Mouse (Mus musculus) adrenal gland, adult (tissue): ENCODE results near the gene Myo18a.

Experiments
- DNase-seq, 2 experiments: peaks; one replicate each; pipeline ENCODE4 v3.0.0; 2022 to 2023; ENCODE audit warnings: low spot score in 1 of 2; ENCODE audit not compliant: inconsistent age in 2 of 2

Gene Myo18a

DNA sequence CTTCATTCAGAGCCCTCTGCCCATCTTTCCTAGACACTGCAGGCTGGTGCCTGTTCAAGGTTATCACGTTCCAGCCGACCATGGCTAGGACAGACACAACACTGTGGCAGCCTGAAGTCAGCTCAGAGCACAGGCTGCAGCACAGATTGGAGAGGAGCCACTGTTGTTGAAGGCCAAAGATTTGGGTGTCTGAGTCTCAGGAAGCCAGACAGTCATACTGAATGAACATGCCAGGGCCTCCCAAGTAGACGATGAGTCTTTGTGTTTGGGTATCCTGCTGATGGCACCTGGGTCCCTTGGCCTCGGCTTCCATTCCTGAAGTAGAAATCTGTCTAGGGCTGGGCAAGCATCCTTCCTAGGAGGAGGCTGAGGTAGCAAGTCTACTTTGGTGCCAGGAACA is 69.5 kb downstream of the Myo18a start:
- DNase-seq, result peak in 1 of 2 experiments; percentile 51

DNA sequence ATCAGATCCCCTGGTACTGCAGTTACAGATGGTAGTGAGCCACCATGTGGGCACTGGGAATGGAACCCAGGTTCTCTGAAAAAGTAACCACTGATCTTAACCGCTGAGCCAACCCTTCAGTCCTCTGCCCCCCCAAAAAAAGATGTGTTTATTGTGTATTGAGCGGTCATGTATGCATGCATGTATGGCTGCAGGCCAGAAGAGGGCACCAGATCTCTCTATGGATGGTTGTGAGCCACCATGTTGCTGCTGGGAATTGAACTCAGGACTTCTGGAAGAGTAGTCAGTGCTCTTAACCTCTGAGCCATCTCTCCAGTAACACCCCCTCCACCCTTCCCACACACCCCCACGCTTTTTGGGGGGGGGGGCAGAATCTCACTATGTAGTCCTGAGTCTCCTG is 72.1 kb downstream of the Myo18a start:
- DNase-seq, result no peak

DNA sequence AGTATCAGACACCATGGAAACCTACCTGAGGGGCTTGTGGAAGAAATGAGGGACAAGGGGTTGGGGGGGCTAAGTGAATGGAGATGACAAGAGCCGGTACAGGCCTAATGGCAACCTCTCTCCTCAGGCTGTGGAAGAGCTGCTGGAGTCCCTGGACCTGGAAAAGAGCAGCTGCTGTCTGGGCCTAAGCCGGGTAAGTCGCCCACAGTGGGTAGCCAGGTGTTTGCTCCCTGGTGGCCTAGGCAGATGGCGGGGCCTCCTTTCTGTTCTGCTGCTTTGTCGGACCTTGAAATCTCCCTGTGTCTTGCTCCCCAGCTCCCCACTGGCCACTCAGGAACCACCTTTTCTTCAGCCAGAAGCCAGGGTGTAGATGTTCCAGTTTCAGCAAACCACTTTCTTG is 73.2 kb downstream of the Myo18a start:
- no peak for DNase-seq

DNA sequence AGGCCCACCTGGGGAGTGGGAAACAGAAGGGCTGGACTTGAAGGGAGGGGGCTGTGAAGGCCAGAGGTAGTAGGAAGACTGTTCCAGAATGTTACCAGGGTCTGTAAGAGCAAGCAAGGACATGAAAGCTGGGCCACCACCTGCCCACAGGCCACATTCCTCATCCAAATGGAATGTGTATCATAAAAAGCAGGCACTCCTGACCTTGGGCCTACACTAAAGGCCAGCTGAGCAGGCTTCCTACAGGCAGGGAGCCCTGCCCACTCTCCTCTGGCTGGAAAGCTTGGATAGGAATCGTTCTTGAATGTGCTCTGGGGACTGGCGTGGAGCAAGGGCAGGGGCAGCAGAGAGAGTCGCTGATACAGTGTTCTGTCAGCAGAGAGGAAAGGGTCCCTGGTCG is 73.7 kb downstream of the Myo18a start:
- DNase-seq, result peak; percentile 69 to 82

DNA sequence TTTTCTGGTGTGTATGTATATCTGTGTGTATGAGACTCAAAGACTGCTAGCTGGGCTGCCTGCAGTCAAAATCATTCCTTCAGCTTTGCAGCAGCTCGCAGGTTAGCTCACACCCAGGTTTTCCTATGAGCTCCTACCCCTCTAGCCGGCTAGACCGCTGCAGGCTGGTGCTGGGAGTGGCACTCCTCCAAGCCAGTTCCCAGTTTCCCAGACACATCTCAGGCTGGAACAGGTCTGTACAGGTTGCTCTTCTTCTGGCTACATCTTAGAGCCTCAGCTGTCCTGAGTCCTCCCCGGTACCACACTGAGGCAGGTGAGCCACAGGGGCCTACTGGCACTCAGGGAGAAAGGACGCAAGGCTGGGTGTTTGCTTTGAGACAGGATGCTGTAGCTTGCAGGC is 74.8 kb downstream of the Myo18a start:
- DNase-seq, result no peak

DNA sequence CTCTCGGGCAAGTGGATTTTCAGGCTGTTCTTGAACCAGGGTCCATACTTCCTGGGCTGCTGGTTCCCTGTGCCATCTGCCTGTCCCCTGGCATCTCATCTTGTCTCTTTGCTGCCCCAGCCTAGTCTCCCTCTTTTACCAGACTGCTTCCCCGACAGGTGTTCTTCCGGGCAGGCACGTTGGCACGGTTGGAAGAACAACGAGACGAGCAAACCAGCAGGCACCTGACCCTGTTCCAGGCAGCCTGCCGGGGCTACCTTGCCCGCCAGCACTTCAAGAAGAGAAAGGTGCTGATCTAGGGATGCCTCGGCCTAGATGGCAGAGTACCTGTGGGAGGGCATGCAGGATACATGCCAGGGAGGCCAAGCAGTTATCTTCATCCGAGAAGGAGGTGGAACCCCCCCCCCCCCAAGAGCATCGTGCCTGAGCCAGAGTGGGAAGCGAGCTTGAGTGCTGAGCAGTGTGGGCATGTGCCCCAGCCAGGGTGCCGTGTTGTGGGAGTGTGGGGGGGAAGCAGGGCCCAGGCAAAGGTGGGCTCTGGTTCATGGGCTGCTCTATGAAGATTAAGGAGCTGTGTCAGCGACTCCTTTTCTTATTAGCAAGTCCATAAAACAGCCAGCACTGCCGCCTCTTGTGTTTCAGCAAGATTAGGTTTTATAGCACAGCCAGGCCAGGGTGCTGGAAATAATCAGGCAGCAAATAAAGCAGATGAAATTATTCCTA is 77.6 kb downstream of the Myo18a start:
- no peak for DNase-seq

DNA sequence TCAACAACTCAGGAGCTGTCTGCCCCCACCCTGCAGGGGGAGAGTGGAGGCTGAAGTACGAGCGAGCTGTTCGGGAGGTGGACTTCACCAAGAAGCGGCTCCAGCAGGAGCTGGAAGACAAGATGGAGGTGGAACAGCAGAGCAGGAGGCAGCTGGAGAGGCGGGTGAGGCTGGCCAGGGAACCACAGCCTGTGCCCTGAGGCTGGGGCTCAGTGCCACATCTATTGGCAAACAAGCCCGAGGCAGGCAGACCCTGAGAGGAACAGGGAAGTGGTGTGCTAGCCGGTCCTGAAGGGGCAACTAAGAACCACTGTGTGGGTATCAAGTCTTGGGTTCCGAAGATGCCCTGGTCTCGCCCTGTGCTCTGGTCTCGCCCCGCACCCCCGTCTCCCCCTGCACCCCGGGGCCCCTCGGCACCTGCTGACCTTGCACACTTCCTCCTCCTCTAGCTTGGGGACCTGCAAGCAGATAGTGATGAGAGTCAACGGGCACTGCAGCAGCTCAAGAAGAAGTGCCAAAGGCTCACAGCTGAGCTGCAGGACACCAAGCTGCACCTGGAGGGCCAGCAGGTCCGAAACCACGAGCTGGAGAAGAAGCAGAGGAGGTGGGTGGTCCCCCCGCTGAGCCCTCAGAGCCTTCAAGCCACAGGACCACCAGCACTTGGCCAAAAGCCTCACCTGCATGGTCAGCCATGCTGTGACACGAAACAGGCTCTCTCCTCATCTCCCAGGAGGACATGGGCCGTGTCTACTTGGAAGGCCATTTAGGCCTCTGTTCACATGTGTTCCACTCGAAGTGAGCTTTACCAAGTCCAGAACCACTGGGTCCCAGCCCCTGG is 80.2 kb downstream of the Myo18a start:
- DNase-seq, result no peak

DNA sequence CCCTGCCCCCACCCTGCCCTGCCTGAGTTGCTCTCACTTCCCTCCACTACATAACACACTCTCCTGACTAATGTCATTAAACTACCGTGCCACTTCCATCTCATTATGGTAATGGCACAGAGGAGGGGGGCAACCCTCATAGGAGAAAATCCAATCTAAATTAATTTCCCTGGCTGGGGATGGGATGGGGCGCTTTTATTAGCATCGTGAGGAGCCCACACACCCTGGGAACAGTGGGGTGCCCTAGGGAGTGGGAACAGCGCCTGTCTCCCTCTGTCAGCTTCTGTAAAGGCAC is 80.8 kb downstream of the Myo18a start:
- no peak for DNase-seq

DNA sequence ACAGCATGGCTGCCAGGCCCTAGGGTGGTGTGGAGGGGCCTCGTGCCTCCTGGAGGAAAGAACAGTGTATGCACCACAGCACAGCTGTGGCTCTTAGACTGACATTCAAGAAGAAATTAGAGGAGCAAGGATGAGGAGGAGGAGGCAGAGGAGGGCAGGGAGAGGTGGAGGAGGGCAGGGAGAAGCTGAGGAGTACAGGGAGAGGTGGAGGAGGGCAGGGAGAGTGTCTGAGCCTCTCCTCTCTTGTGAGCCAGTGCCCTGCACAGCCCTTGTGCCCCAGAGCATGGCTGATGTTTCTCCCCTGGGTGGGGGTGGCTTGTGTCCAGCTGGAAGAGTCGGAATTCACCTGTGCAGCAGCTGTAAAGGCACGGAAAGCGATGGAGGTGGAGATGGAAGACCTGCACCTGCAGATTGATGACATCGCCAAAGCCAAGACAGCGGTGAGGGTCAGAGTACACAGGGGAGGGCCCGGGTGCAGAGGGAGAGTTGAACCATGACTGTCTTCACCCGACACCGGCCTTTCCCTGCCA is 84.6 kb downstream of the Myo18a start:
- no peak for DNase-seq

DNA sequence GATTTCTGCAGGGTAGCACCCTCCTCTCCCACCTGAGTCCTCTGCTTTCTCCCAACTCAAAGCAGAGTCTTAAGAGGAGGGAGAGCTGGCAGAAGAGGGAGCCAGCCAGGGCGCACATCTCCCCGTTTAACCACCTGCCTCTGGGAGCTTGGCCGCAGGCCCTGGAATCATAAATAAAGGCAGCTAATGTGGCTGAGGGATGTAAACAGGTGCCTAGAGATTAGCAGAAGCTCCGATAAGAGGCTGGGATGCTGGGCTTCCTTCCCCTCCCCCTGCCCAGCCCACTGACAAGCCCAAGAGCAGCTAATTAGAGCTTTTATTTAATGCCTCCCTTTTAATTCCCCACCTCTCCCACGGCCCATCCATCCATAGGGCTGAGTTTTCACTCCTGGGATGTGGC is 85.1 kb downstream of the Myo18a start:
- no peak for DNase-seq

DNA sequence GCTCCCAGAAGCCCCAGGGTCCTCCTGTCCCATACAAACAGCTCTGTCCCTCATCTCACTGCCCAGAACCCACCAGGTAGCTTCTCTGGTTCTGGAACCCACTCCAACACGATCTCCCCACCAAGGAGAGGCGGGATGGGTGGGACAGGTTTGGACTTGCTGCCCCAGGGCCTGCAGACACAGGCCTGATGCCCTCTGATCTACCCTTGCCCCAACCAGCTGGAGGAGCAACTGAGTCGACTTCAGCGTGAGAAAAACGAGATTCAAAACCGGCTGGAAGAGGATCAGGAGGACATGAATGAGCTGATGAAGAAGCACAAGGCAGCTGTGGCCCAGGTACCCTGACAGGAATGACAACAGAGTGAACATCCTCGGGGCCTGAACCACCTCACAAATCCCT is 86.1 kb downstream of the Myo18a start:
- DNase-seq, result no peak

DNA sequence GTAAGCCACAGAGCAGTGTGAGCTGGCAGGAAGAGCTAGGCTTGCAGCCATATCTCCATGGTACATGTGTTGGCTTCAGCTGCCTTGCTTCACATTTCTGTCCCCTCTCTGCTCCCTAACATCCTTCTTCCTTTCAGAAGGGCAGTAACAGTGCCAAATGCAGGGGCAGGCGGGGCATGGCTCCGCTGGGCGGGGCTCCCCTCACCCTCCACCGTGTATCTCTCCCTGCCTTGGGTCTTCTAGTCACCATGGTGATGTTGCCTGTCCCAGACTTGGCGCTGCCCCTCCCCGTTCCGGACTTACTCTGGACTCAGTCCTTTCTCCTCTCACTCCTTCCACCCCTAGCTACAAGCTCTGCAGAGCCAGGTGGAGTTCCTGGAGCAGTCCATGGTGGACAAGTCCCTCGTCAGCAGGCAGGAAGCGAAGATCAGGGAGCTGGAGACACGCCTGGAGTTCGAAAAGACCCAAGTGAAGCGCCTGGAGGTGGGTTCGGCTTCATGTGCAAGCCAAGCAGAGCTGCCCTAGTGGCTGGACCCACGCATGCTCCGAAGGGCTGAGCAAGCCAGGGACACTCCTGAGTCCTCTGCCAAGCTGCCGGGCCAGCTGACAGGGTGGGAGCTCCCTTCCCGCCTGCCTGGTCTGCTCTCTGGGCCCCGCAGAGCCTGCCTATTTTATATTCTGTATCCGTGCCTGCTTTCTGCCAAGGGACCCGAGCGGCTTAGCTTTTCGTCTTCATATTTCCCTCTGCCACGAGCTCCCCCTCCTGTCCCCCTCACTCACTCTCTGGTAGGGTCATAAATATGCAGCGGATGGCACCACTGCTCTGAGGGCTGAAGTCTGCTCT is 87.6 kb downstream of the Myo18a start:
- DNase-seq, result no peak

DNA sequence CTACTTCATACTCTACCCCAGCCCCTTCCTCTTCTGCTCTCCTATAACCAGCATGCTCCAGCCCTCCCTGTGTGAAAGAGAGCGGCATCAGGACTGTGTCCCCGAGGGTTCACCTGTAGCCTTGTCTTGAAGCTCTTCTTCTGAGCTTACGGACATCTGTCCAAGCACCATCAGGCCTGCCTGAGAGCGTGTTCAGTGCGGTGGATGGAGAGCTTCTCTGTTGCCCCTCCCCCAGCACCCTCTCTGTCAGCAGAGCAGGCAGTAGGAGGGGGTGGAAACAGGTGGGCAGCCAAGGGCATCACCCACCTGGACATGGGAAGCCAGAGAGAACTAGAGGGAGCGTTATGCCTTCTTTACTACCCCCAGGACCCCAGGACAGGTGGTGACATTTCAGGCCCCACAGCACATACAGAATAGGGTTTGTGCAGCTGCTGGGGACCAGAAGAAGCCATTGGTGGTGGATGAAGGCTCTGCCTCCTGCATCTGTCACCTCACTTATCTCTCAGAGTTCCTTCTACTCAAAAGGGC is 88.5 kb downstream of the Myo18a start:
- no peak for DNase-seq

DNA sequence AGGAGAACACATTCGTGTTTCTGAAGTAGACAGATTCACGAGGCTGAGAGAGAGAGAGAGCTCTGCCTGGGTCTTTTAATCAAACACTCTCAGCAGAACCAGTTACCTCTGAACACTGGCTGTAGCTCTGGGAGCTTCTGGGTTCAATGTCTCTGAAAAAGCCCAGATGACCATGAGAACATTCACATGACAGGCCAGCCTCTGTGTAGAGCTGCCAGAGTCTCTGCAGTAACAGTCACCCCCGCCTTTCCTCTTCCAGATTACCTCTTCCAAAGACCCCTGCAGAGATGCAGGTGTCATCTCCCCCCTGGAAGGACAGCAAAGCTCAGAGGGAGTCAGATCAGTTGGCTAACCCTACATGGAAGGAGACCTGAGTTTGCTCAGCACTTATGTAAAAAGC is 89.1 kb downstream of the Myo18a start:
- DNase-seq, result no peak

DNA sequence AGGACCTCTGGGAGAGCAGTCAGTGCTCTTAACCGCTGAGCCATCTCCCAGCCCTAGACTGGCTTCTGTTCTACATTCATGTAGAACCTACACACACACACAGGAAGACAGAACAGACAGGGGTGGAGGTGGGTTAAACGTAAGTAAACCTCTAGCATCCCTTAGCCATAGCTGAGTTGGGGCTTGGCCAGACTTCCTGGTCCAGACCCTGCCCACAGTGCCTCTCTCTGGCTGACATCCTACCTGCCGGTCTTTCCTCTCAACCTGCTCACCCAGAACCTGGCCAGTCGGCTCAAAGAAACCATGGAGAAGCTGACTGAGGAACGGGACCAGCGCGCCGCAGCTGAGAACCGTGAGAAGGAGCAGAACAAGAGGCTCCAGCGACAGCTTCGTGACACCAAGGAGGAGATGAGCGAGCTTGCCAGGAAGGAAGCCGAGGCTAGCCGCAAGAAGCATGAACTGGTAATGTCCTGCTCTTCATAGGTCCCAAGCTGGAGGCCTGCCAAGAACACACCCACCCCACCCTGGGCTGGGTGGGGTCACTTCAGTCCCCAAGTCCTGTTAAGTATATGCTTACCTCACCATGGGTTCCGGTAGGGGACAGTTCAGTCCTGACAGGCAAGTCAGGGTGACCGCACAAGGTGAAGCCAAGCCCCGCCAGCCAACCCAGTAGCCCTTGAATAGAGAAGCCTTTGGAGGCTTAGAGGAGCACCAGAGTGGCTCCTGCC is 90.1 kb downstream of the Myo18a start:
- DNase-seq, result no peak

DNA sequence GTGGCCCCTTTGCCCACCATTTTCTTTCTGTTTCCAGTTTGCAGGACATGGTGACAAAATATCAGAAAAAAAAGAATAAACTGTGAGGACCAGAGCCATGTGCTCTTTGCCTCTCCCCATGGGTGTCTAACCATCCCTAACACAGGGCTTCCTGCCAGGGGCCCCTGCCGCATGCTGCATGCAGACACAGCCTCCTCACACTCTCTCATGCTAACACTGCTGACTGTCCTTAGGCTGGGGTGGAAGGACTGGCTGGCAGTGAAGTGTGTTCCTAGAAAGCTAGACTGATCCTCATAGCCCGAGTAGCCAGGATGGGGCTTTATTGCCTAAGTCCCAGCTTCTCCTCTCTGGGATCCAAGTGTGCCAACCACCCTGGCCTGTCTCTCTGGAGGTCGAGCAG is 91.6 kb downstream of the Myo18a start:
- no peak for DNase-seq

DNA sequence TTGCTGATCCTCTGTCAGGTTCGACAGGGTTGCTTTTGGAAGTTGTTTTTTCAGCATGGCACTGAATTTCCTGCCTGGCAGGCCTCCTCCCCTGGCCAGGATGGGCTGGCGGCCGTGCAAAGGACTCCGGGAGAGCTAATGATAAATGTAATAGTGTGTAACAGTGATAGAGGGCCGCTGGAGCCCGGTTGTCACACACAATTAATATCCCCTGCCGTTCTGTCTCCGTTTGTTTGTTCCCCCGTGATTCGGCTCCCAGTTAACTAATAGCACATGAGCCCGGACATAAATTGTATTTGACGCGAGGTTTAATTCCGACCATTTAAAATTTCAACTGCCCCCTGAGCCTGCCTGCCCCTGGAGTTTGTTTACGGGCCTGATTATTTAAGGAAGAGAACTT is 92.3 kb downstream of the Myo18a start:
- no peak for DNase-seq

DNA sequence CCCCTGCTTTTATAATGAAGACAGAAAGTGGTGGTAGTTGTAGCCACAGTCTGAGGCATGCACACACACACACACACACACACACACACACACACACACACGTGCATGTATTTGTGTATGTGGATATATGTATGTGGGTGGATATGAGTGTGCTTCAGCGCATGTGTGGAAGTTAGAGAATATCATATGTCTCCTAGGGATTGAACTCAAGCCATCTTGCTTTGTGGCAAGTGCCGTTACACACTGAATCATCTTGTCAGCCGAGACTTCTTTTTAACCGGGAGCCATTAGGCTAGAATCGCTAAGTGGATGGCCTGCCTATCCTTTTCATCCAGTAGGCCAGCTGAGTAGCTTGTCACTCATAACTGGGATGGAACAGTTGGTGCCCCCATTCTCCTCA is 94.0 kb downstream of the Myo18a start:
- no peak for DNase-seq

DNA sequence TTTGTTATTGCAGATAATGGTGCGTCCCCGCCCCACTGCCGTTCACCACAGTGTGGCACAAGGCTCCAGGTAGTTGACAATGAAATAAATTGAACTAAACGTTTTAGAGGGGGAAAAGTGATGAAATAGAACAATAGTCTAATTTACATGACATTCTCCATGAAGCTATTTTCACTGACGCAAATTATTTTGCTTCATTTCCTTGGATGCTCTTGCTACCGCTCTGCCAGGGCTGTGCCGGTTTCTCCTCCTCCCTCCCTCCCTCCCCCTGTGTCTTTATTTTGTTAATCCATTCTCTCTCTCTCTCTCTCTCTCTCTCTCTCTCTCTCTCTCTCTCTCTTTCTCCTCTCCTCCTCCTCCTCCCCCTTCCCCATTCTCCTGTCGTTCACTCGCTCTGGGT is 95.5 kb downstream of the Myo18a start:
- DNase-seq, result no peak

DNA sequence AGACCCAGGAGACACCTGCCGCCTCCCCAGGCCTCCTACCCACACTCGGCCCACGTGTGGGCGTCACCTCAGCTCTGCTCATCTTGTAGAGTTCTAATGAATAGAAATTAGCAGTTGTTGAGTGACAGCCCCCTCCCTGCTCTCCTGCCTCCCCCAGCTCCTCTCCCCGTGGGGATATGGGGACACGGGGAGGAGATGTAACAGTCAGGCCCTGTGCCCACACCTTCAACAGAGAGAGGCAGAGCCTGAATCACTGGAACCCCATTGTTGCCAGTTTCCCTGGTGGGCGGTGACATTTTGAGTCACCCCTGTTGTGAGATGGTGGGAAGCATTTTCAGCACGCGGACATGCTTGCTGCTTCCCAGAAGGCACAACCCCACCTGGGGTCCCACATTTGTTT is 97.9 kb downstream of the Myo18a start:
- DNase-seq, result no peak

DNA sequence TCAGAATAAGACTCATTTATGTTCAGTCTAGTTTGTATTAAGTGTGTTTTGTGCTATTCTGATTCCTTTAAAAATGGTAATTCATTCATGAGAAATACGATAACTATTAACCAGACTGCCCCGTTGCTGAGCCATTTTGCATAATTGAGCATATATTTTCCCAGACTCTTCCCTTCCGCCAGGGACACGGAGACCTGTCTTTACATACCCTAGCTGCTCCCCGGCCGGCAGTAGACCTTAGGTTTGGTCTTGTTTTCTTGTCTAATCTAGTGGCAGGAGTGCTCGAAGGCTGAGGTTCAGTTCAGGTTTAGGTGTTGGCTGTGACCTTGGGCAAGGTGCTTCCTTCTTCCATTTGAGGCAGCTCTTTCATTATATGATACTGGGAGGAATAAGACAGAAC is 99.8 kb downstream of the Myo18a start:
- no peak for DNase-seq
